Mouse (Mus musculus): Measurements from ENCODE around the gene Tmem252. TPM values are rescaled to one million over a fixed set of nuclear protein-coding genes. Genes with fewer than 3 reads are reported as not detected.

Gene Tmem252
- polyA plus RNA-seq, 1 experiment from 2014 or later, result 0.35 TPM

- Histone ChIP-seq H3K4me3 (no peak overlapping the region), H3K27me3 (ENCODE audit: insufficient read depth, poor library complexity, severe bottlenecking) (no peaks in the 10 kb centered on the region), H3K9me3 (no peaks in the 10 kb centered on the region), H3K4me1 (replicated peaks) (no peaks in the 10 kb centered on the region), H3K36me3 (no peaks in the 10 kb centered on the region), H3K27ac (no peak overlapping the region)
- DNase-seq (ENCODE audit: low spot score), result no peak
- 86% methylated on average over 7 of the region's 7 CpGs for WGBS
These were observed 34.2 kb downstream of the Tmem252 start for GRCm38 (mm10) chr19:24708032-24708431.

GRCm38 (mm10) chr19:24716303-24717097, 42.7 kb downstream of the Tmem252 start:
- no peaks in the 10 kb centered on the region for H3K27me3 ChIP-seq (ENCODE audit: insufficient read depth, poor library complexity, severe bottlenecking)
- no peak overlapping the region for H3K27ac ChIP-seq
- no peaks in the 10 kb centered on the region for H3K4me1 ChIP-seq (replicated peaks)
- H3K4me3 ChIP-seq, result no peak overlapping the region
- no peaks in the 10 kb centered on the region for H3K9me3 ChIP-seq
- DNase-seq (ENCODE audit: low spot score), result no peak
- WGBS, result 90% methylated on average over 7 of the region's 7 CpGs
- H3K36me3 ChIP-seq, result no peaks in the 10 kb centered on the region

GRCm38 (mm10) chr19:24718021-24718420, 44.2 kb downstream of the Tmem252 start:
- Histone ChIP-seq H3K9me3 (no peaks in the 10 kb centered on the region), H3K4me1 (replicated peaks) (no peaks in the 10 kb centered on the region), H3K36me3 (no peaks in the 10 kb centered on the region), H3K27ac (no peak overlapping the region), H3K27me3 (ENCODE audit: insufficient read depth, poor library complexity, severe bottlenecking) (no peaks in the 10 kb centered on the region), H3K4me3 (no peak overlapping the region)
- no peak for DNase-seq (ENCODE audit: low spot score)
- WGBS, result 81% methylated on average over 1 of the region's 1 CpGs

GRCm38 (mm10) chr19:24719504-24719903, 45.7 kb downstream of the Tmem252 start:
- WGBS, result 81% methylated on average over 4 of the region's 4 CpGs

GRCm38 (mm10) chr19:24720448-24720847, 46.6 kb downstream of the Tmem252 start:
- DNase-seq (ENCODE audit: low spot score), result no peak
- no peak overlapping the region for H3K27ac ChIP-seq
- H3K4me3 ChIP-seq, result no peak overlapping the region
- H3K4me1 ChIP-seq (replicated peaks), result no peaks in the 10 kb centered on the region
- H3K9me3 ChIP-seq, result no peaks in the 10 kb centered on the region
- H3K27me3 ChIP-seq (ENCODE audit: insufficient read depth, poor library complexity, severe bottlenecking), result no peaks in the 10 kb centered on the region
- no peaks in the 10 kb centered on the region for H3K36me3 ChIP-seq

More at GRCm38 (mm10) chr19:24719504-24719903, 45.7 kb downstream of the Tmem252 start:
- H3K4me3 ChIP-seq, result no peak overlapping the region
- no peak for DNase-seq (ENCODE audit: low spot score)
- H3K4me1 ChIP-seq (replicated peaks), result no peaks in the 10 kb centered on the region
- no peaks in the 10 kb centered on the region for H3K36me3 ChIP-seq
- no peak overlapping the region for H3K27ac ChIP-seq
- no peaks in the 10 kb centered on the region for H3K27me3 ChIP-seq (ENCODE audit: insufficient read depth, poor library complexity, severe bottlenecking)
- no peaks in the 10 kb centered on the region for H3K9me3 ChIP-seq

GRCm38 (mm10) chr19:24724362-24724761, 50.6 kb downstream of the Tmem252 start:
- no peaks in the 10 kb centered on the region for H3K36me3 ChIP-seq
- H3K4me3 ChIP-seq, result no peak overlapping the region
- no peaks in the 10 kb centered on the region for H3K9me3 ChIP-seq
- no peaks in the 10 kb centered on the region for H3K27me3 ChIP-seq (ENCODE audit: insufficient read depth, poor library complexity, severe bottlenecking)
- H3K27ac ChIP-seq, result no peak overlapping the region
- H3K4me1 ChIP-seq (replicated peaks), result no peaks in the 10 kb centered on the region
- DNase-seq (ENCODE audit: low spot score), result no peak
- 82% methylated on average over 10 of the region's 10 CpGs for WGBS

GRCm38 (mm10) chr19:24730661-24731060, 56.9 kb downstream of the Tmem252 start:
- Histone ChIP-seq H3K4me1 (replicated peaks) (peaks cover 6% of the 10 kb centered on the region; the same call in 1 of the 2 replicates), H3K27me3 (ENCODE audit: insufficient read depth, poor library complexity, severe bottlenecking) (no peaks in the 10 kb centered on the region), H3K9me3 (no peaks in the 10 kb centered on the region), H3K4me3 (no peak overlapping the region), H3K36me3 (no peaks in the 10 kb centered on the region), H3K27ac (no peak overlapping the region)
- 77% methylated on average over 5 of the region's 5 CpGs for WGBS
- no peak for DNase-seq (ENCODE audit: low spot score)

Other genes starting within 250 kb of the Tmem252 start
- 53.7 and 55.8 TPM in 2 replicates for gene Fam122a, start 196.7 kb upstream of the Tmem252 start, polyA plus RNA-seq (2016; fragmentation: Nextera tagmentation; extraction: Ambion mirVana)
- gene Pip5k1b, start 118.1 kb upstream of the Tmem252 start, polyA plus RNA-seq (2016; fragmentation: Nextera tagmentation; extraction: Ambion mirVana), result 0.82 and 2.2 TPM in 2 replicates
- gene Pgm5, start 187.8 kb downstream of the Tmem252 start, polyA plus RNA-seq (2016; fragmentation: Nextera tagmentation; extraction: Ambion mirVana), result 0.13 and 0.17 TPM in 2 replicates
- gene Gm10053, start 201.7 kb downstream of the Tmem252 start, polyA plus RNA-seq (2016; fragmentation: Nextera tagmentation; extraction: Ambion mirVana), result 280 and 317 TPM in 2 replicates
- 0.24 and 0.42 TPM in 2 replicates for gene Foxd4, start 227.2 kb downstream of the Tmem252 start, polyA plus RNA-seq (2016; fragmentation: Nextera tagmentation; extraction: Ambion mirVana)